Mouse (Mus musculus) adrenal gland, adult 18-20 months (tissue): ENCODE data around the gene Icos. TPM values are rescaled to one million over a fixed set of nuclear protein-coding genes. Genes with fewer than 3 reads are reported as not detected.

ENCODE experiments used
- DNase-seq, 2 experiments: peaks; one replicate each; pipeline ENCODE4 v3.0.0; 2021 to 2022; ENCODE audit warnings: low spot score in 2 of 2
- total RNA-seq, 2 experiments: library from RNA; stranded (reverse); gene quantifications; 1 replicate in 1 of 2; 2 replicates in 1 of 2; pipeline ENCODE4 v1.2.3; 2021

Gene Icos
- total RNA-seq, 2 experiments from 2014 or later, result 0.10 TPM; not detected in 1

DNA sequence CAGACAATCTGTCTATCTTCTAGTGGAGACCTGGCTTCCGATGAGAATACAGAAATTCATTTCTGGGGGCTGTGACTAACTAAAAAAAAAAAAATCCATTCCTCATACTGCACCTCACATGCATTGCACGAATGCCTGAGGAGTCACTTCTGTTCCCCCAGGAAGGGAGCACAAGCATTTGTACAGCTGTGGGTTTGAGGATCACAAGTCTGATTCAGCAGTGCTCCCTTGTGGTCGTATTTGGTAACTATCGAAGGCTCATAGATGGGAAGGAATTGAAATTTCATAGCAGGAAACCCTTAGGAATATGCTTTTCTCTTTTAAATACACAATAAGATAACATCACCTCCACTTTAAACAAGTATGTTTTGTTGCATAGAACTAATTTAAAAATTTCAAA is 16.6 kb upstream of the Icos start:
- peak; percentile 29 to 42 for DNase-seq

DNA sequence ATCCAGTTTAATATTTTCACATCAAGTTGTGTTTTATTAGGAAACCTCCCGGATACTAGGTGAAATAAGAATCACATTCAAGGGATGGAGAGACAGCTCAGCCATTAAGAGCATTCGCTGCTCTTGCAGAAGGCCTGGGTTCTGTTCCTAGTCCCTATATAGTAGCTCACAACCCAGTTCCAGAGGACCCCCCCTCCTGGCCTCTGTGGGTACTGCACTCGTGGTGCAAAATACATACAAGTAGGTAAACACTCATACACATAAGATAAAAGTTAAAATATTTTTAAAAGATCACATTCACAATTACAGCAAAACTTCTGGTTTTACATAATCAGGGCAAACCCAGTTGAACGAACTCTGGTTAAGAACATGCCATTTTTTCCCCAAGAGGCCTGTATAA is 15.6 kb upstream of the Icos start:
- no peak for DNase-seq

DNA sequence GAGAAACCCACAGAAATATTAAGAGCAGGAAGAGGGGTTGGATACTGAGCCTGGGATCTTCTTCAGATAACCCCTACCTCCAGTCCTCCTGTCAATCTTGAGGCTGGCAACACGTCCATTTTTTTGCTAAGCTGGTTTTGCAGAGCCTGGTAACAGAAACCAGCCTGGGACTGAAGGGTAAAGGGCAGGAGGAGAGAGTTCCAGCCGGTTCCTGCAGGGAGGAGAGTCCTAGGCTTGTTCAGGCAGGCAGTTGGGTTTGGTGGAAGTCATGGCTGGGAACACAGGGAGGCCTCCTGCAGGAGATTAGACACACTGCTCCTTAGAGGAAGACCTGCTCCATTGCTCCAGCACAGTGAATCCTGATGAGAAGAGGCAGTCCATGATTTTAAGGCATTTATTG is 10.2 kb upstream of the Icos start:
- DNase-seq, result no peak

DNA sequence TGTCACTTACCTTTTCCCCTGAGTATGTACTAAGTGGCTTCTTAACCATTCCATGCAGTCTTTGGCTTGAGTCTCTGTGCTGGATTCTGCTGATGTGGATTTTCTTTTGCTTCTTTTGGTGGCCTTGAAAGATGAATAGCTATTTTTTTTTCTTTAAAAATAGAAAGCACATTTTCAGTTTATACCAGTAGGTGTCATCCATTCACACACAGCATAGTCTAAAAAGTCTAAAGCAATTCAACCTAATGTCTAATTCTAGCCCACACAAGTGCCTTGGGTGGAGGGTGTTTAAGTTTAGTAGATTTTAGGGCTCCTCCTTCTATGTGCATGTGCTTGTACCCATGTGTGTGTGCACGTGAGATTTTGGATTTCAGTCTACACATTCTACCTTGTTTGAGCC is 6.9 kb upstream of the Icos start:
- DNase-seq, result no peak

DNA sequence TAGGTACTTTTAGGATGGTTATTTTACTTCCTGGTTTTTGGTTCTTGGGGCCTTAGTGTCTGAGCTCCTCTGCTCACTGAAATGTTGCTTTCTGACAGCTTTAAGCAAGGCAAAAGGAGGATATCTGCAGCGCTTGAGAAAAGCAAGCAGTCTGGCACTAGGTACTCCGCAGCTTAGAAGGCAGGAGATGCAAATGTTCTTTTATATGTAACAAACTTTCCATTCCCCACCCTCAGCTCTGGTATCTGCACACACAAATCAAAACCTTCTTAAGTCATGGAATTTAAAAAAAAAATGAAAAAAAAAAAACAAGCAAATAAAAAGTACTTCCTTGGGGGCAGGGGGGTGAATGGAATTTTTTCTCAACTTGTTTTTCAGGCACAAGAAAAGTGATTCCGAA is 3.5 kb upstream of the Icos start:
- DNase-seq, result no peak

DNA sequence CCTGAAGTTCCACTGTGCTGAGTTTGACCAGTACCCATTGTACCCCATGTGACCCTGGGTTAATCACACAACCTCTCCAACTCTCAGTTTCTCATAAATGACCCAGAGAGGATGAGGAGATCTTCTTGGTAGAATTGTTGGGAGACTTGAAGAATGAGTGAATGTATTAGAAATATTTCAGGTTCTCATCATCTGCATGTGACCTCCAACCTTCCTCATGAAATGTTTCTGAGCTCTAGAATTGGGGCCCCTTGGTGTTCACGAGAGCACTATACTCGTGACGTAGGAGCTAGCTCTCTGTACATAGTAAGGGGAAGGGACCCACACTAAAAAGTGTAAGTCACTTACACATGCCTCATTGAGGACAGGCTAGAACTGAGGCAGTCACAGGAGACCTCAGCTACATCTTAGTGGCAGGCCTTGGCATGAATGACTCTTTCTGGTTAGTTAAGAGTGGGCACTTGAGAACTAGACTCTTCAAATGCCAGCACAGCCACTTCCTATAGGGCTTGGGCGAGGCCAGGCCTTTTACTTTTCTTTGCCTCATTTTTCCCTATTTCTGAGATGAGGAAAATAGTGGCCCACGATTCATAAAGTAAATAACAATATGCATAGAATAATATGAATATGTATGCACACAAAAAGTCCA is 2.0 kb upstream of the Icos start:
- no peak for DNase-seq

DNA sequence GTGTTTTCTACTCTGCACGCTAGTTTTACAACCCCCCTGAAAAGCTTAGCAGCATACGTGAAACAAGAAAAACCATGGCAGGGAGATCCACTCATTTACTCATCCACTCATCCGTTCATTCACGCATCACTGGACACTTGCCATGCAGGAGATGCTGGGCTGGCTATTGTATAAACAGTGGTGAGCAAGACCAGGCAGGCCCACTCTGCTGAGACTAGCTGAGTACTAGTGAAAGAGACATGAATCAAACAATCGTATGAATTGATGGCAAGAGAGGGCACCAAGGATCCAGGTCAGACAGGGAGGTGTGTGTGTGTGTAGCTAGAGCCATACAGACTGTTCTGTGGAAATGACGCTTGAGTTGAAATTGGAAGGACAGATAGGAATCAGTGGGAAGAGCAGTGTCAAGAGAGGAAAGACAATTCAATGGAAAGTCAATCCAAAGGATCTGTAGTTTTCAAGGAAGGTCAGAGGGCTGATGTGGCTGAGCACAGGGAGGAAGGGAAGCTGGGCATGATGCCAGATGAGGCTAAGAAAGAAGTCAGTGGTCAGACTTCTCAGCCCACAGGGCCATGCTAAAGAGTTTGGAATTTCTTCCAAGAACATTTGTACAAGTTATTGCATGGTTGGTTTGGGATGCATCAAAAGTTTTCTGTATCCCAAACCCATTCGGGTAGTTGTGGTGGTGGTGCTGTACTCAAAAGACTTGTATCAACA is 1.6 kb downstream of the Icos start:
- no peak for DNase-seq

DNA sequence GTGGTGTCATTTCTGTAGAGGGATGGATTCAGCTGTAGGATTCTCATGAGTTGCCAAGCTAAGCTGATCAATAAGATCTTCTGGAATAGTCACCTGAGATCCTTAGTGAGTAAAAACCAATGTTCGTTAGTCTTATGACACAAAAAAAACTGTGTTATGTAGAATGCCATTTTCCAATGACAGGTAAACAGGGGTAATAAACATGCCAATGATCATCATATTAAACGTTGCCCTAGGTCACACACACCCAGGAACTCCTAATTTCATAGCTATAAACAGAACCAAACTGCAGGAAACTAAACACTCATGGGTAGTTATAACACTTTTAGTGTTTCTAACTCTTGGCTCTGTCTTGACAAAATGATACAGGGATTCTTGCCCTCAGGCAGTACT is 2.1 kb downstream of the Icos start:
- DNase-seq, result no peak

DNA sequence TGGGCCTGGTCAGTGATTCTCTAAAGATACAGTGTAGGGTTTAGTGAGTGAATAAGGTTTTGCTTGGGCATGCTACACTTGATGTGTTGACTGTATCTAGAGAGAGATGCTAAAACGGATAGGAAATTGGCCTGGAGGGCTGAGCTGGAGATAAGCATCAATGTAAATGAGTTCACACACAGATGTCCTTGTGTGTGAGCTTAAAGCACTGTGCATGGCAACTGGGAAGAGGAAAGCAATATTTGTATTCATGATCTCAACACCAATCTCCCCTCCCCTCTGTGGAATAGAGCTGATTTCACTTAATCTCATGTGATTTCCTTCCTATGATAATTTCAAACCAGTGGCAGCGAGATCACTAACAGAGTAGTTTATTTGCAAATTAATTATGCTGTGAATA is 7.3 kb downstream of the Icos start:
- no peak for DNase-seq

DNA sequence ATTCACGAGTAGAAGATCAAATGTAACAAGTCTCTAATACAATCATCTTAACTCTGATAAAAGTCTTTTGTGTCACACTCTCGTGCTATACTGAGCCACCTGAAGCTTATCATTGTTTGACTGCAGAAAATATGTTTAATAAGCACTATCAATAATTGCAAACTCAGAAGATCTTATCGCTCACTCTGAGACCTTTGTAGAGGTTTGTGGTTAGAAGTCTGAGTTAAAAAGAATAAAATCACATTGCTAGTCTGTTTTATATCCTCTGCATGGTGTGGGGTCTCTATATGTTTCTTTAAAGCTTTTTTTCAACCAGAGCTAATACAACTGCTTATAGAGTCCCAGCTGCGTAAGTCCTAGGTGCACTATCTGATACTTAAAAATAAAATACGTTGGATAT is 8.4 kb downstream of the Icos start:
- DNase-seq, result no peak

DNA sequence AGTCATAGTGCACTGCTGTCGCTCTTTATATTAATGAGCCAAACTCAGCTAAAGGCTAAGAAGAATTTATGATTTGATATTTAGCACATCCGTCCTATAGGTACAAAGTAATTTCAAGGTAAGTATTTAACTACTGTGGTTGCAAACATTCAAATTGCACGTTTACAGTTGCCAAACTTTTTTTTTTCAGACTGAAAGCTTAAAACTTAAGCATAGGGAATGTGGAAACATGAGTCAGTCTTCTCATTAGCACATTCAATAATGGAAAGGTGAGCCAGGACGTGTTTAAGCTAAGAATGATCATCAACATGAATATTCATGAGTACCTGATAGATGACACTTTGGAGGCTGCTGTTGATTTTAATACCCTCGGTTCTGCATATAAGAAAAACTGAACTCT is 11.4 kb downstream of the Icos start:
- no peak for DNase-seq

DNA sequence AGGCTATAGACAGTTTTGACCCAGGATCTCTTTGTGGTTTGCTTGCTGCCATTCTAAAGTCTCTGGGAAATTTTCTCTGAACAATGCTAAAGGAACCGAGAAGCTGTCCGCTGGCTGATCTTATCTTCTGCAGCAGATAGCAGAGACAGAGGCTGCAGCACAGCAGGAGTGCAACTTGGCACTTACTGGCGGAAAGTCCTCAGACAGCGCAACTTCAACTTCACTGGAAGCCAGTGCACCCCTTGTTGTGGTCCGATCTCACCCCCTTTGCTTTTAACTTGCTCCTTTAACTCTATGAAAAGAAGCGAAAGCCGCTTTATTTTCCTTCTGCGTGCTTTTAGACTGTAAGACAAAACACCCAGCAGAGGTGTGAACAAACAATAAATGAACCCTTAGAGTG is 12.6 kb downstream of the Icos start:
- no peak for DNase-seq

DNA sequence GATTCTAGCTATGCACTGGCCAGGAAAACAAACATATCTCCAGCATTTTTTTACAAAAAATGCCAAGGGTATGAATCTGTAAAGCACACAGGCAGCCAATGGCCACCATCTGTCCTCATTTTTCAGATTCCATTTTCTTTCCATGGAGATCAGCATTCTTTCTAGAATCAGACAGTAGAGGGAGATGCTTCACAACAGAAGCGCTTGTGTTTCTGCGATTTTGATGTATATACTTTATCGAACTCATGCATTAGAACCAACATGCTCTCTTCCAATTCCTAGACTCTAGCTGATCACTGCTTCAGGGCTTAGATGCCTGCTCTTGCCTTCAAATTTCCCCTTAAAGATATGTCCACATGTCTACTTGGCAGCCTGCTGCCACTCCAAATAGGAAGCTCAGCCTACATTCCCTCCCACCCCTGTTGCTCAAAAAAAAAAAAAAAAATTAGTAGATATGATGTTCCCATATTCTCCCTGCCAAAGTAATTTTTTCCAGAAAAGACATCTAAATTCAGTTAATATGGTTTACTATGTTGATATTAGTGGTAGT is 20.4 kb downstream of the Icos start:
- DNase-seq, result no peak

DNA sequence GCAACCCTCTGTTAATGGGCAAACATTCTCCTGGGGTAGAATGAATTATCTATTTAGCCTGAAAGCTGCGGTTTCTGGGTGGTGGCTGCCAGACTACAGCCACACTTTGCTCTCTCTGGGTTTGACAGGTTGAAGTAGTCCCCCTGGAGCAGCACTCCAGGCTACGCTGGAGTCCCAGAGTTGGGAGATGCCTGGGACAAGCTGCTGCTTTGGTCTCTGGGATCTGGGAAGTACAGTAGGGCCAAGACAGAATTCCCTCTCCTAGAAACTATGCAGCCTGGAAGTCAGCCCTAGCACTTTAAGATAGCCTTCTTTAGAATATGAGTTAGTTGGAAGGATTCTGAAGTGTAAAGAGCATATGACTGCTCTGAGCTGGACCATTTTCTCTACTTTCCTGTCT is 21.0 kb downstream of the Icos start:
- no peak for DNase-seq

DNA sequence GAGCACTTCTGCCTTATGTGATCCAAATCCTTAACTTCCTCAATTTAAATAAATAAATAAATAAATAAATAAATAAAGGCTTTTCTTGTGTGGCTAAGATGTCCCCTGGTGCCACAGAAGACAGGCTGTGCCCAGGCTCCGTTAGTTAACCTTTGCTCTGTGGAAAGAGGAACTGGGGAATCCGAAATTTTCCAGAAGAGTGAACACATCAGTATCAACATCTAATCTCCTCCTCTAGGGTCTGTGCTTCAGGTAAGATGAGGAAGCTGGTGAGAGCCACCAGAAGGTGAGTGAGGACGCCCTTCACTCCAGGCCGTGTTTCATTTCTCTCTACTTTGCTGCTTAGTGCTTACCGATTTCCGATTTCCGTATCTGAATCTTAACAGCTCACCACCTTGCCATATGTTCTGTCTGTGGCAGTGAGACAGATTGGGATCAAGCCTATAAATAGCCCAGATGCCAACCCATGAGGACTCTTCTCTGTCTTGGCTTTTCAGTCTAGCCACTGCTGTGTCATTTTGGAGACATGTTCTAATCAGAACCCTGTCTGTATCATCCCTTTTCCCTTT is 24.1 kb downstream of the Icos start:
- no peak for DNase-seq

DNA sequence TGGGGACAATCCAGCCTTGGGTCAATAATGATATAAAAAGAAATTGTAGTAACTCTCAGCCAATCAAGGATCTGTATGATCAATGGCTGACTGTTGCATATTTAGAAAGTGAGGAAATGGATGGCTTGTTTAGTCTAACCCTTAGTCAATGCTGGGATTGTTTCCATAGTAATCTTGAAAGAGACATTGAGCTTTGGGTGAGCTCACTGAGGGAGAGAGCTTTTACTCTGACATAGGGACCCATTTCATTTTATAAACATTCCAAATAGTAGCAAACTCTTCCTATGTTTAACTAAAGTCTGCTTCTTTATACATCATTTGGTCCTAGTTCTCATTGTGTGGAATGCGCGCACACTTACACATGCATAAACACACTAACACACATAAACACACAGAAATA is 28.5 kb downstream of the Icos start:
- DNase-seq, result no peak

DNA sequence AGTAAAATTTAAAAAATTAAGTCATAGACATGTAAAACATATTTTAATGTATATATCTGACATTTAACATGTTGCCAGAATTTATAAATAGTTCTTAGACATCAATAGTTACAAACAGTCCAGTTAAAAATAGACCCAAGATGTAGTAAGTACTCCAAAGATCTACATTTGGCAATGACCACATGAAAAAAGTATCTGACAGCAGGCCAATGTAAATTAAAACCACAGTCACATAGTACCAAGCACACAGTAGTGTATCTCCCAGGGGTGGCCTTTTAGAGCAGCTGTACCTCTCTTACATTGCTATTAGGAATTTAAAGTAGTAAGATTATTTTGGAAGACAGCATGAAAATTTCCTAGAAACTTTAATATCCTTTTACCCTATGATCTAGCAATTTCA is 29.8 kb downstream of the Icos start:
- DNase-seq, result no peak

DNA sequence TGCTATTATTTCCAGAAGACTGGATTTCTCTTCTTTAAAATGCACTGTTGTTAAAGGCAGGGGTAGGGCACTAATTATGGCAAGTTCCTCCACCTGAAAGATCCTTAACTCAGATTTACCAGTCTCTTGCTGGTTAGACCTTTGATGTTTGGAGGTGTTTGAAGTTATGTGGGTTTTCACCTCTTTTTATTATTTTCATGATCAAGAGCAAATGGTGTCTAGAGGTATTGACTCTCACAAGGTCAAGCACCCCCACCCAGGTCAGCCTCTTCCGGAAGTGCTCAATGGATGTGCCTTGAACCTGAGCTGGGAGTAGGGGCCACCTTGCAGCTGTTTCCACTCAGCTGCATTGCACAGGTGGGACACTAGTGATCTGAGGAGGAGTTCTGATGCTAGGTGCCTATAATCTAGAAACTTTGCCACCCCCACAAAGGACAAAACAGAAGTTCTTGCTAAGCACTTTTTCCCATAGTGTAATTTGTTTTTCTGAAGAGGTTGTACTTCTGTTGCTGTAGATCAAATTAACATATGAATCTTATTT is 38.9 kb downstream of the Icos start:
- DNase-seq, result no peak

DNA sequence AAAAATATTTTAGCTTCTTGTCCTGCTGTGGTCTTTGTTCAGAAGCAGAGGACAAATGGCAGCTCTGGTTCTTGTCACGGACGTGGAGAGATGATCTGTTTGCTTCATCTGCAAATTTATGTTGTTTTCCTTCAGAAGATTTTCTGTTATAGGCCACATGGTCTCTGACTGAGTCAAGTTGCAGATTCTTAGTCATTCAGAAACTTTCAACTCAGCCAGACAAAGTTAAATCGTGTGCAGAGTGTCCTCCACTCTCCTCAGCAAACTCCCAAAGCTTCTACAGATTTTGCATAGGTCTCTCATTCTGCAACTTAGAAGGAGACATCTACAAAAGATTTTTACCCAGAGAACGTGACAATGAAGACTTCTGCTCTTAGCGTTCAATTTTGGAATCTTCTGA is 49.0 kb downstream of the Icos start:
- DNase-seq, result no peak

DNA sequence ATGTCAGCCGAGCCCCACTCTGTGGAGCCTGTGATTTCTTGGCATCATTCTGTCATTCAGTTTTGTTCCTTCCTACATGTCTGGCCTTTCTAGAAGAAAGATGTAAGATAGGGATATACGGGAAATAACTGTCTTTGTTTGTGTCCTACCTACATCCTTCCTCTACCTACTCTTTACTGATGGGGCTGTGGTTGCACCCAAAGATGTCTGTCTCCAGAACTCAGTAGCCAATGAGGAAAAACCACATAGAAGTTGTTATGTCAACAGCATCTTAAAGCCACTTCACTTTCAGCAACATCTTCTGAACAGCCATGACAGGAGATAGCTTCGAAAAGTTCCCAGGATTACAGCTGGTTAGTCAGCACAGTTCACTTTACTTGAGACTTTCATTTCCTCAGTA is 49.8 kb downstream of the Icos start:
- DNase-seq, result no peak

DNA sequence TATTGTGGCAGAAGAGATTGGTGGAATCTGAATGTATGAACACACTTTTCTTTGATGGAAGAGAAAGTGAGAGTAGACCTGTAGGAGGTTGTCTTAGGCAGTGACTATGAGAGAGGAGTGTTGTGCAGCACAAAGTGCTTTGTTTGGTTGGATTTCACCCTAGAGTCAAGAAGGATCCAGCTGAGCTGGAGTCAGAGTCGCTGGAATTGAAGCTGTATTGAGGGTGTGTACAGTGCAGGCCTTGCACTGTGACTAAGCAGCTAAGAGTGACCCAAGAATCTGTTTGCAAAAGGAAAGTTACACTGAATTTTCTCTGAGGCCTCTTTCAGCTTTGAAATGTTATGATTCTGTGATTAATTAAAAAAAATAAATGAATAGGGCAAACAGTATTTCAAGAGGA is 52.2 kb downstream of the Icos start:
- no peak for DNase-seq

DNA sequence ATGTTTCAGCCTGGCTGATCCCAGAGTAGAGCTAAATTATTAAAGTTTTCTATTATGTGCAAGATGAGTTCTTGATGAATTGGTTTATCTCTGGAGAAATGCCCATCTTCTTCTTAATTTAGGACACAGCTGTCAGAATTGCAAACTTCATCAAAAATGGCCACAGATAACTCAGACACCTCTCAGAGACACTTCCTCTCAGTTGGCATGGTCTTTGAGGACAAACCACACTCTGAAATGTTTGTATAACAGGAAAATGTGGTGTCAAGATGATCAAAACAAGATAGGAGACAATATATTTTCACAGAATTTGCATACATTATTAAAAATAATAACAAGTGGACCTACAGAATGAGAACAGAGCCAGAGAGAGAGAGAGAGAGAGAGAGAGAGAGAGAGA is 52.8 kb downstream of the Icos start:
- DNase-seq, result no peak
